Mouse (Mus musculus) thymus, adult 18-20 months (tissue): ENCODE measurements around the gene Espn.

ENCODE experiments used
- DNase-seq, 2 experiments: peaks; one replicate each; pipeline ENCODE4 v3.0.0; 2022; ENCODE audit warnings: mixed read lengths in 2 of 2

Gene Espn

DNA sequence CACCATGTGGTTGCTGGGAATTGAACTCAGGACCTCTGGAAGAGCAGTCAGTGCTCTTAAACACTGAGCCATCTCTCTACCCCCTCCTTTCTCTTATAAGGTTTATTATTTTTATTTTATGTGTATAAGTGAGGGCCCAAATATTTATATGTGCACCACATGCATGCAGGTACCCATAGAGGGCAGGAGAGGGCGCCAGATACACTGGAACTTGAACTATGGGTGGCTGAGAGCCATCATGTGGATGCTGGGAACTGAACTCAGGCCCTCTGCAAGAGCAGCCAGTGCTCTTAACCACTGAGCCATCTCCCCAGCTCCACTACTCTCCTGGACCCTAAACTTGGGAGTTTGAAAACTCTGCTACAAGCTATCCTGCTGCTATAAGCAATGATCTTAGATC lies 8.5 kb downstream of the Espn start:
- no peak for DNase-seq

DNA sequence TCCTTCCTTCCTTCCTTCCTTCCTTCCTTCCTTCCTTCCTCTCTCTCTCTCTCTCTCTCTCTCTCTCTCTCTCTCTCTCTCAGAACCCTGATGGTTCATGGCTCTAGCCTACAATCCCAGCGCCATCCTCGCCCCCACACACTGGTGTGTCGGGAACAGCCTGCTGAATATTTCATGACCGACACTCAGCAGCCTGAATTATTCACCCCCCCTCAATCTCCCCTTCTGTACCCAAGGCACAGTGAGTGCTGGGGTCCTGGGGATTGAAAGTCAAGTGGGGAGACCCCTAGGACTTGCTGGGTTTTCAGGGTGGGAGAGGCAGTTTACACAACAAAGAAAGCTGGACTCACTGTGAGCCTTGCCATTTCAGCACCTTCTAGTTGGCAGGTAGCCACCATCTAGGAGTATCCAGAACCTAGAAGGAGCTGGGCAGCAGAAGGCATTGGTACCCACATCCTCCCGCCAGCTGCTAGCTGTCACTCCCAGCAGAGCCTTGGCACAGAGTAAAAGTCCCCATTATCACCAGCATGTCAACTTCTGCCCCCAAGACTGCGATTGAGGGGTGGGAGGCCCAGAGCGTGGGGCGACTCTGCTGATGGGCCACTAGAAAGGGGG lies 10.5 kb downstream of the Espn start:
- DNase-seq = no peak

DNA sequence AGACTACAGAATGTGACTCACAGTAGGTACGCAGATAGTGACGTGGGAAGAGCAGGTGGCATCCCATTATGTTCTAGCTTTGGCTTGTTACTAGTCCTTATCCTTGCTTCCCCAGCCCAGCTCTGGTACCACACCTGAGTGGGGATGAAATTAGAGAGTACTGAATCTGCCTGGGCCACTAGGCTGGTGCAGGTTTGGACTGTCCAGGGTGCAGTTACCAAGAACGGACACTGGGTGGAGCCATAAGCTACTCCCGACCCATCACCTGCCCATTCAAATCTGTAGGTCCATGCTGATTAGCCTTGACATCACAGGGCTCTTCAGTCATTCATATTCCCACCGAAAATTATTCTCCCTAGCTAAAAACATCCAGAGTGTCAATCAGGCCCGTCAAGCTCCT lies 11.7 kb downstream of the Espn start:
- DNase-seq = no peak

DNA sequence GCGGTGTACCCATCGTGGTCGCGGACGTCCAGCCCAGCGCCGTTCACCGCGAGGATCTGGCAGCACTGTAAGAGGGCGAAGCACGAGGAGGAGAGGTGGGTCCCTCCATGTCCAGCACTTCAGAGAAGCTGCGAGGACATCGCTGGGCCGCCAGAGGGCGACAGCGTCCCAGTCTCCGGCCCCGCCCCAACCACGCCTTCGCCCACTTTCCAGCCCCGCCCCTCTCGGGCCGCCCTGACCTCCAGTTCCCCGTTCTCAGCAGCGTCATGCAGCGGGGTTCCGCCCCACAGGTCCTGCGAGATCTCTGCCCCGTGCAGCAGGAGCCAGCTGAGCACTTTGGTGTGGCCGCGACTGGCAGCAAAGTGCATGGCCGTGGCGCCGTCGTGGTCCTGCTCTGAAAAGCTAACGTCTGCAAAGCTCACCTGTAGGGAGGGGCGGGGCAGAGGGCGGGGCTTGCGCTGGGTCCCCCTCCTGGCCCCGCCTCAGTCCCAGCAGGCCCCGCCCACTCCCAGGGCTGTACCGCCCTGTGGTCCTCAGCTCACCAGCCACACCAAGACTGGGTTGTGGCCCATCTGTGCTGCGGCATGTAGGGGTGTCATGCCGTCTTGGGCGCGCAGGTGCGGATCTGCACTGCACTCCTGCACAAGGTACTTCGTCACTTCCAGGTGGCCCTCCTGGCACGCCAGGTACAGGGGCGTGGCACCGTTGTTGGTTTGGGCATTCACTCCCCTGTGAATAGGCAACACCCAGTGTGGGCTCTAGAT lies 13.5 kb downstream of the Espn start:
- peak; percentile 62 for DNase-seq

DNA sequence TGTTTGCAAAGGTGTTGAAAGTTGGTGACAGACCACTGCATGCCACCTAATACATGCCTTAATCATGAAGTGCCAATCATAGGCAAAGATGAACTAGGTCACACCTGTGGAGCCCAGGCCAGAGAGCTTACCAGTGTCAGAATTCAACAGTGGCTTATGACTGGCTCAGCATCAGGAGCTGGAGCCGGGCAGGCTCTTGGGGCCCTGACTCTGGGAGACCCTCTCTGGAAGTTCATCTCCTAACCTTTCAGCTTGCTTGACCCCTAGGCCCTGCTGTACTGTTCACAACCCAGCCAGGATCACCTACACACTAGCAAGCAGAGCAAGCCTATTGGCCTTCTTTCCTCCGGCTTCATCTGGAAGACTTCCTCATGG lies 15.3 kb downstream of the Espn start:
- no peak for DNase-seq

DNA sequence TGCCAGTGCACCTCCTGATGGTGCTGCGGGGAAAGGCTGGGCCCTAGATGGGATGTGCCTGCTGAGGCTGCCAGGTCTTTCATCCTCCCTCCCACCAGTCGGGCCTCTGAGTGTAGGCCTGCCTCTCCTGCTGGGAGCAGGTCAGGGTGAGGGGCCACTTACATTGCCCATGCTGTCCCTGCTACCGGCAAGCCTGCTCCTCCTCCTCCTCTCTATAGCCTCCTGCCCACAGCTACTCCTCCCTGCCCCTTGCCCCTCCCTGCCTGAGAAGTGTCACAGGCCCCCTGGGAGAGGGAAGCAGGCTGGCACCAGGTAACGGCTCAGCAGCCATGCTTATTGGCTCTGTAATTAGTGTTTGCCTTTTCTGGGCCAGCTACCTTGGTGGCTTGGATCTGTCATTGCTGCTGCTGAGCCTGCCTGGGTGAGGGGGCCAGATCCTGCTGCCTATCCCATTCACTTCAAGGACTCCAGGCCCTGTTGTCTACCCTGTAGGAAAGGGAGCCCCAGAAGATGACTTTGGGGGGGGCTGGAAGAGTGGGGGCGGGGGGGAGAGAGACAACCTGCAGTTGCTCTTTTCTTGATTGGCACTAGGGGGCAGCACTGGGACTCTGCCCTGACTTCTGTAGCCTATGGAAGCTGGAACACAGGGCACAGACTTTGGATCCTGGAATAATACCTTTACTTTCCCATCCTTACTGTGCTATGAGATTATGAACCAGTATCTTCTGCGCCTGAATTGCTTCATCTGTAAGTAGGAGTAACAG lies 15.9 kb downstream of the Espn start:
- DNase-seq = no peak

DNA sequence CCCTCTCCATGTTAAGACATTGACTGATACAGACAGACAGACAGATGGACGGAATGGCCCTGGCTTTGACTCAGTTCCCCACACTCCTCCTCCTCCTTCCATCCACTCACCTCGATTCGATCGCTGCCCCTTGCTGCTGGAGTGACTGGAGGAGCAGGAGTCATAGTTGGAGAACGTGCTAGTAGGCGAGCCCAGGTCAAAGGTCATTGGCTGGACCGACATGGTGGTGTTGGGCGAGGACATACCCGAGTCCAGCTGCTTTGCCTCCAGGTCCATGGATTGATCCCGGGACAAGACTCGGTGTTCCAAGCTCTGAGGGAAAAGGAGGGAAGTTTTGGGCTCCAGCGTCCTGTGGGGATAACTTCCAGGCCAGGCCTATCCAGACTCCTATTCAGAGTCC lies 16.8 kb downstream of the Espn start:
- no peak for DNase-seq

- peak in 1 of 2 experiments; percentile 47 for DNase-seq
Measured at GRCm38 (mm10) chr4:152134507-152134906, 17.7 kb downstream of the Espn start.

GRCm38 (mm10) chr4:152133213-152133612 lies 19.0 kb downstream of the Espn start:
- no peak for DNase-seq

DNA sequence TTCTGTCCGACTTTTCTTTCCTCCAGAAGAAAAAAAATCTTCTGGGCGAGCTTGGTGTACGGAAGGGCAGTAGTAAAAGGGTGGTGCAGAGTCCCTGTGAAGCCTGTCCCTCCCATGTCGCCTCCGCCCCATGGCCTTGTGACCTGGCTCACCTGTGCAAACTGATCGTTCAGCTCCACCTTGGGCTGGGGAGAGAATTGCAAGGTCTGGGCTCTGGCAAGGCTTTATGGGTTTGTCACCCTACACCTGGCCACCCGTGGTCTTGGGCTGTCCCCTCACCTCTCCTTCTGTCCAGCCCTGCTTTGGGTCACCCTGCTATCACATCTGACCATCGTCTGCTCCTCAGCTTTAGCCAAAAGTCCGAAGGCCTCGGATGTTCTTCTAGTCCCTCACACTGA lies 19.4 kb downstream of the Espn start:
- no peak for DNase-seq

DNA sequence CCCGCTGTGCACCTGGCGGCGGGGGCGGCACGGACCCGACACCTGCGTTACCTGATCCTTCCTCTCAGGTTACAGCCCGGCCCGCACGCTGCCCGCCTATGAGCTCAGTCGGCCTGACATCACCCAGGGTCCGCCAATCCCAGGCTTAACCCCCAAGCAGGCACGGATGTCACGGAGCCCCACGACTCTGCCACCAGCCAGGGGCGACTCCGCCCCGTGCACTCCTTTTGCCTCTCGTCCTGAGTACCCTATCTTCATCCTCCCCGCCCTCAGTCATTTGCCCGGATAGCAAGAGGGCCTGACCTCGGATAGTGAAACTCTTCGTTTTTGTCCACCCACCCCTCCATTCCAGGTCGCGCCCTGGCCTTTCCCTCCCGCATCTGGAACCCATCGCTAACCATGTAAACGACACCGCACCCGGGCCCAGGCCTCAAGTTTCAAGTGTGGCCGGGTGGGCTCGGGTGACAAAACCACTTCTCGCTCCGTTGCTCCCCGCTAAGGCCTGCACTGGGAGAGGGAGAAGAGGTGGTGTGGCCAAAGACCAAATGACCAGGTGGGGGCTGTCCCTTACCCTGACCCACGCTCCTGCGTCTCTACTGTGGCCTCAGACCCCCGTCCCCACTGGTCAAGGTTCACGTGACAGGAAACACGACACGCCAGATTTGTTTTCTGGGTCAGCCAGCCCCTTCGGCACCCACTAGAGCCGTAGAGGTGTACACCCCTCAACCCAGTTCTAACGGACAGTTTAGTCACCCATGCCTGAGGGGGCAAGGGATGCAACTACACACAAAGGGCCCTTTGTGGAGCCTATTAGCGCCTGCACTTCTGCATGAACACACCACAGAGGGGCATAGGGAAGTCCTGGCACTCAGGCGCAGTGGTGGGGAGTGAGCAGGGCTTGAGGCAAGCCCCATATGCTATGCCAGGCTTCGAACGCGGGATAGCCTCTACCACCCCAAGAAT lies 20.1 kb downstream of the Espn start:
- DNase-seq = no peak

DNA sequence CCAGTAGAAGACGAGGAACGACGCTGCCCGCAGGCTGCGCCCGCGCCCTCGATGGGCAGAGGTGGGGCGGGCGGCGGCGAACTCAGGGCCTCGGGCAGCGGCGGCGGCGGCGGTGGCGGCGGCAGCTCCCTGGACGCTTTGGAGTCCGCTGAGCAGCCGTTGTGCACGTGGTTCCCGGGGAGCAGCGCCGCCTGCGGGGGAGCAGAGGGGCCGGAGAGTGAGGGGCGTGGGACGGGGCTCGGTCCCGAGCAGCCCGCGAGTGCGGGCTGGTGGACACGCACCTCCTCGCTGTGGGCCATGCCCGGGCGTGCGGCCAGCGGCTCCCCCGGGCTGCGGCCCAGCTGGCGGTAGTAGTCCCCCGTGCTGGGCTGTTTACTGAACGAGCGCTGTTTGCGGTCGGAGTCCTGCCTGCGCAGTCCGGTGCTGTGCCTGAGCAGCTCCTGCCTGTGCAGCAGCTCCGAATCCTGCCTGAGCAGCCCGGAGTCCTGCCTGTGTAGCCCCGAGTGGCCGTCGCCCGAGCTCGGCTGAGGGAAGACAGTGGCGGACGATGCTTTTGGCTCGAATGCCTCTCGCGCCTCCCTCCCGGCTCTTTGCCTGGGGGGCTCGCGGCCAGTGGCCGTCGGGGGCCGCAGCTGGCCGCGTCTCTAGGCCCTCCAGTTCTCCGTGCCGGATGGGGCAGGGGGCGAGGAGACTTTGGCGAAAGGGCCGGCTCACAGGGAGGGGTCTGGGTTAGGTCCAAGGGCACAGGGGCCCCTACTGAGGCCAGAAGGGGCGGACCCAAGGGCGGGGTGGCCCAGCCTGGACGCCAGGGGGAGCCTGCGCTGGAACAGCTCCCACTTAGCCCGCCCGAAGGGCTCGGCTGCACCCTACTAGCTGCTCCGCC lies 21.2 kb downstream of the Espn start:
- no peak for DNase-seq

DNA sequence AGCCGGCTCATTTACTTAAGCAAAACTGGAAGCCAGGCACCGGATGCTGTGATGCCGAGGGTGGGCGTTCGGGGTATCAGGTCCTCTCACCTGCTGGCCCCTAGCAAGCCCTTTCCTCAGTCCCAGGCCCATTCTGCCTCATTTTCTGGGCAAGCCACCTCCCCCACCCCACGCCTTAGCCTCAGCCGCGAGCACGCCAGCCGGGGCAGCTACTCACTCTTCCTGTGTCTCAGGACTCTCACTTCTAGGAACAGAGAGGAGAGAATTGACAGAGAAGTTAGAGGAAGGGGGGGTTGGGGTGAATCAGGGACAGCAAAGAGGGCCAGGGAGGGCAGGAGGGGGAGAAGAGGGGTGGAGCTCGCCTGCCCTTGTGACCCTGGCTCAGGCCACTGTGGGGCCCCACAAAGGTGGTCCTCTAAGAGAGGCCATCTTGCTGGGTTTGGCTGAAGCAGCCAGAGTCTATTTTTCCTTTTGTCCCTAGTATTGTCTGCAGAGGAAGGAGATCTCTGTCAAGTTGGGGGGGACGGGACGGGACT lies 22.7 kb downstream of the Espn start:
- DNase-seq = no peak

DNA sequence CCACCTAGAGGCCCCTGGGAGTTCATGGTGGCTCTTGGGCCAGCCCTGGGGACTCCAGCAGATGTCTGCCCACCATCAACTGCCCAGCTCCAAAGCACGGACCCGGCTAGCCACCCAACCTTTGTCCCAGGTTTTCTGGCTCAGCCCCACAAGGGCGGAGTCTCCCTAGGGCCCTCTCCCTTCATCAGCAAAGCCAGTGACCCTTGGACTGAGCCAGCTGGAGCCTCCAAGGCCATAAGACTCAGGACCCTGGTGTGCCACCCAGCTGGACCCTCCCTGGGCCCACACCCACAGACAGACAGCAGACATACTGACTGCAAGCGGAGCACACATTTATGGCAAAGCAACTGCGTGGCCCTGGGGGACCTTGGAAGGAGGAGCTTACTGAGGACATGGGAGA lies 23.4 kb downstream of the Espn start:
- DNase-seq = no peak

DNA sequence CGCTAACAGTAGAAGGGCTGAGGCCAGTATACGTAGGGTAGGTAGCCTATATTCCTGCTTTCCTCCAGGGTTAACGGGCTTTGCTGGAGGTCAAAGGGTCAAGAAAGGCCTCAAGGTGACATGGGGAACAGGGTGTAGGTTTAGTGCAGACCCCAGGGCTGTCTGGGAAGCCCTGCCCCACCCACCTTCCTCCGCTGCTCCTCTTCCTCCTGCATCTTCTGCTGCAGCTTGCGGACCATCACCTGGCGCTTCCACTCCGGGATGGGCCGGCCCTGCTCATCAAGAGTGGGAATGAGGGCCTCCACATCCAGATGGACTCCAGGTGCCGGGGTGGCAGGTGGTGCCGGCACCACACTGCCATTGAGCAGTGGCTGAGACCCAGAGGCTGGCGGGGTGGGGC lies 24.3 kb downstream of the Espn start:
- no peak for DNase-seq

DNA sequence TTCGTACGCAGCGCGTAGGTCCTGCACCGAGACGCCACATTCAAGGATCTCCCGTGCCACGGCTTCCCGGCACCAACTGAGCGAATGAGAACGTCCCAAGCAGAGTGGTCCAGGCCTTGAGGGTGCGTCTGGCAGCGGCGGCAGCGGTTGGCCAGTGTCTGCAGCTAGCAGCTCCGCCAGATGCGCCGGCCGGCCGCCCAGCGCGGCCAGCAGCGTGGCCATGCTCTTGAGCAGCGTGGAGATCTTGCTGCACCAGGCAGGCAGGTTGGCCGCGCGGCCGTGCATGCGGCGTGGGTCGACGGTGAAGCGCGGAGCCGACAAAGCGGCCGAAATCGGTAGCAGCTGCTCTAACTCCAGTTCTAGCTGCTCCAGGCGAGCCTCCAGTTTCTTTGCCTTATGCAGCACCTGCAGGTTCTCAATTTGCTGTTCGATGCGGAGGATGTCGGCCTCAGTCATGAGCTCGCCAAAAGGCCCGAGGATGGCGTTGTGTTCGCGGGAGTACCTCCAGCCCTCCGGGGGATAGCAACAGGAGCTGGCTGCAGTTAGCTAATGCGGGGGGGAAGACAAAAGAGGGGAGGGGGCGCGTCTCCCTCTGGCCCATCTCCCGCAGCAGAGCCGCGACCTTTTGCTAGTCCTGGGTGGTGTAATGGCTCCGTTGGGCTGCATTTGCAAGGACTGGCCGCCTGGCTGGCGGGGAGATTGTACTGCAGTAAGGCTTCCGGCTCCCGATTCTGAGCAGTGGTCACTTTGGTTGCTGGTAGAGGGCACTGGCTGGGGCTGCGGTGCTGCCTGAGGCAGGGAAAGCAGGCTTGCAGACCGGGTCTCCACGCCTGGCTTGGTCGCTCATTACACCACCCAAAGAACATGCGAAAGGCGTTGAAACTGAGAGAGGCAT lies 25.9 kb downstream of the Espn start:
- no peak for DNase-seq

GRCm38 (mm10) chr4:152125161-152126025 lies 26.8 kb downstream of the Espn start:
- no peak for DNase-seq

GRCm38 (mm10) chr4:152124361-152124961 lies 27.7 kb downstream of the Espn start:
- no peak for DNase-seq

GRCm38 (mm10) chr4:152121183-152121505 lies 31.0 kb downstream of the Espn start:
- DNase-seq = no peak
